Mouse (Mus musculus): ENCODE measurements around the gene Cby1.

- no peak for TF ChIP-seq CTCF (IDR thresholded peaks at IDR 0.05; ENCODE audit: control insufficient read depth, insufficient read depth, low read length)
- no peak for TF ChIP-seq POLR2A (IDR thresholded peaks at IDR 0.05; ENCODE audit: borderline replicate concordance, control insufficient read depth, low read depth, low read length)
Measured at GRCm38 (mm10) chr15:79706603-79707214, 47.7 kb downstream of the Cby1 start.

Measured in bone marrow, adult 2 months (tissue).